Mouse (Mus musculus): ENCODE data around the gene Ctxn2. TPM values are rescaled to one million over a fixed set of nuclear protein-coding genes. Genes with fewer than 3 reads are reported as not detected.

The Ctxn2 gene
- polyA plus RNA-seq, 1 experiment from 2014 or later, result not detected

Other genes starting within 250 kb of the Ctxn2 start
- 1.2 and 1.4 TPM in 2 replicates for gene Slc24a5, start 68.6 kb upstream of the Ctxn2 start, polyA plus RNA-seq (2015; fragmentation: Nextera tagmentation; extraction: Ambion mirVana)
- 51.3 and 53.1 TPM in 2 replicates for gene Myef2, start 13.0 kb upstream of the Ctxn2 start, polyA plus RNA-seq (2015; fragmentation: Nextera tagmentation; extraction: Ambion mirVana)
- gene Slc12a1, start 15.8 kb downstream of the Ctxn2 start, polyA plus RNA-seq (2015; fragmentation: Nextera tagmentation; extraction: Ambion mirVana), result not detected in 2 replicates
- gene Dut, start 110.5 kb downstream of the Ctxn2 start, polyA plus RNA-seq (2015; fragmentation: Nextera tagmentation; extraction: Ambion mirVana), result 99.5 and 102 TPM in 2 replicates